Mouse (Mus musculus): ENCODE data around the gene Kmo. TPM values are rescaled to one million over a fixed set of nuclear protein-coding genes. Genes with fewer than 3 reads are reported as not detected.

The Kmo gene
- total RNA-seq (2021): under 1 TPM in 1 of 2 experiments, not detected in 1; 0.38 TPM

- no peak for DNase-seq
Measured at GRCm38 (mm10) chr1:175619814-175620431, at the start of gene Kmo. Gene Kmo, plus strand, starts transcription at chr1:175620381.

- no peak for DNase-seq
Measured at GRCm38 (mm10) chr1:175574129-175574528, 46.1 kb upstream of the Kmo start.

DNA sequence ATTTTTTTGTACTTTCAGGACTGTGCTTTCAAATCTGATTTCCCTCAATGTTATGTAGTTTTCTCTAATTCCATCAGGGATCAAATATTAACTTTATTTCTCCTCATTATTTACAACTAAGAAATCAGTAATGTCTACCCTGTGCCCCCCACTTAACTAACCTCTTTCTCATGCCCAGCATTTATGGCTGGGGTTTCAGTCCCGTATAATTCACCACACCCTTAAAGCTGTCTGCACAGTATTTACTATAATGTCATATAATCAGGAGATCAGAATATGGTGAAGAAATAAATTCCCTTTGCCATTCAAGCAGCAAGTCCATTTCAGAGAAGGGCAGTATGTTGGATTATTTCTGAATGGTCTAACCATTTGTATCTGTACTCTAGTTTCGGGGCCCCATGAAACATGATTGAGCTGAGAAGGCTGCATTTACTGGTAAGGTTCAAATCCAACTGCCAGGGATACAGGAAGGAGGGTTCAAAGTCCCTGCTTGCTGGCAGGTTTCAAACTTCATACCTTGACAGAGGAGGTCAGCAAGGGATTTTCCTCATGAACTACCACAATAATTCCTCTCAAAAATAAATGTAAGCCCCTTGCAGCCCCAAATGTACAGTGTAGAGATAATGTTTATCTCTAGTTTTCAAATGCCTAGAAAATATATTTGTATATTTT lies 41.6 kb upstream of the Kmo start:
- no peak for DNase-seq

DNA sequence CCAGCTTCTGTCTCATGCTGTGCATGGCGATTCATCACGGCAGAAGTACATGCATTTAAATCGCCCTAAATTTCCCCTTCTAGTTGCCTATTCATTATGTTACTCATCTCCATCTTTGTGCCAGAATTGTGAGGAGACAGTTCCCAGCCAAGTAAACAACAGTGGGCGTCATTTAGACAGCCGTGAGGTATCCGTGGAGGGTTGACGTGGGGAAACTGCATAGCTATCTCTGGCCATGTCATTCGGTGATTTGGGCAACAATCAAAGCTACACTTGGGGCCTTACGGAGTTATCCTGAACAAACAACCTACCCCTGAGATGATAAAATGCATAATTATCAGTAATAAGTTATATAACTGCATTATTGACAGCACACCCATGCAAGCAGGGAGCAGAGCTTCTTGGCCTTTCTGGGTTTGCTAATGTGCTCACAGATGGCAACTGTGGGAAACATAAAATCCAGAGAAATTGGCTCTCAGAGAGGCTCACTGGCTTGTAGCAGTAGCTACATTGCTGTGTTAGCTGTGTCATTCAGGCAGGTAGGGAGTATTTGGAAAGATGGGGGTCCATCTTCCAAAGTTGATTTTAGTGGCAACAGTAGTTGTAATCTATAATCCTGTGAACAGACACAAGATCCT lies 40.5 kb upstream of the Kmo start:
- peak; percentile 48 to 58 for DNase-seq

- DNase-seq: no peak
Measured at GRCm38 (mm10) chr1:175580346-175580745, 39.8 kb upstream of the Kmo start.

- no peak for DNase-seq
Measured at GRCm38 (mm10) chr1:175582799-175583198, 37.4 kb upstream of the Kmo start.

GRCm38 (mm10) chr1:175585267-175585666 lies 34.9 kb upstream of the Kmo start:
- DNase-seq: no peak

GRCm38 (mm10) chr1:175586656-175587055 lies 33.5 kb upstream of the Kmo start:
- no peak for DNase-seq

GRCm38 (mm10) chr1:175592832-175593231 lies 27.3 kb upstream of the Kmo start:
- DNase-seq: no peak

DNA sequence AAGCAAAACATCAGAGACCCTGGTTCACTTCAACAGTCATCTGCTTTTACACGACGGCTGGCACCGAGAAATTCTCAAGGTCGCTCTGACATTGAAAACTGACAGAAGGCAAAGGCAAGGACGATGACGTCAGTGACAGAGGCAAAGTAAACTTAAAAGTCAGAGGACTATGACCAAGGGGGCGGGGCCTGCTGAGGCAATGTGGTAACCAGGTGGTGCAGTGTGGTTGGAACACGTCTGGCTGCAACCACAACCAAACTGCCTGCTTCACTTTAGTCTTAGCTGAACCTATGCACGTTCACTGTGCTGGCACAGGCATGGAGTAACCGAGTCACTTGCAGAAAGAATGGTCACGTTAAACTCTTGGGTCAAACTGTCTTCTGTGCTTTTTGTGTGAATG lies 17.9 kb upstream of the Kmo start:
- DNase-seq: no peak

DNA sequence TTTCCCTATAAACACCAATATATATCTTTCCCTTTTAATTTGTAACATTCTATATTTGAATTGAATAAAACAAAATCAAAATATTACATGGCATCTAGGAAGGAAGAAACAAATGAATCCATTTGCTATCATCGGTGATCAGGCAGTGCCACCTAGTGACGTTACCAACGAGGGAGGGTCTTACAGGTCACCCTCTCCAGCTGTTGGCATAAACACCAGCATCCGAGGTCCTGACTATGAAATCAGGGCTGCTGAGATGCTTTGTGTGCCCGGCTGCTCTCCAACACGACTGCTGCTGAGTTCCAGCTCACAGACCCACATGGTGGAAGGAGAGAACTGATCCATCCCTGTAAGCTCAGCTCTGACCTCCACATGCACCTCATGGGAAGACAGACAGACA lies 16.8 kb upstream of the Kmo start:
- DNase-seq: no peak

DNA sequence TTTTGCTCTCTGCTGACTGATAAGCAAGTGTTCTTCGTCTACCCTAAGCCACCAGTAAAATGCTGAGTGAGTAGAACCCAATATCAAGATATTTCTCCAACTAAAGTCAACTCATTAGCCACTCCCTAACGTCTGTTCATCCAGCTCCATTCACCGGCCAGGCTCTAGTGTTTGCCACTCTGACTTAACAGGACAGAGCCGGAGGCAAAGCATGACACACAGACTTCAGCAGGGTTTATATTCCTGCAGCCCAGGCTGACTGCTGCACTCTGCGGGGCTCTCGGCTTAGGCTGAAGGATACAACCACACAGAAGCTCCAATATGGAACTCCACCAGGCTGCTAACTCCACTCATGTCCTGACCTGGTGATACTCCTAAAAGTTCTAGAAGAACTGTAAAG lies 12.9 kb upstream of the Kmo start:
- no peak for DNase-seq

GRCm38 (mm10) chr1:175607838-175608585 lies 12.2 kb upstream of the Kmo start:
- no peak for DNase-seq

DNA sequence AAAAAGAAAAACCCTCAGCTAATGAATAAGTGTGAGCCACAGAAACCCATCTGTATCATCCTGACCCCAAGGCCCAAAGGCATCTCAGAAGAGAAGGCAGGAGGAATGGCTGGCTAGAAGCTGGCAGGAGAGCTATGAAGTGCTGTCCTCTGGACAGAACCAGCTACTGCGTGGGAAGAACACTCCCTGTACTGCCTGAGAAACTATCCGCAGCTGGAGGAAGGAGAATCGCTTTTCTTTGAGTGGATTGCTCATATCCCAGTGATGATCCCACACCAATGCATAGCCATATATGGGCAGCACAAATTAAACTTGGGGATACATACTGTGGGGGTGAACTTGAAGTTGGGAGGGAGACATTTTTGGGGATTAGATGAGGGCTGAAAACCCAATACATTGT lies 11.5 kb upstream of the Kmo start:
- no peak for DNase-seq

DNA sequence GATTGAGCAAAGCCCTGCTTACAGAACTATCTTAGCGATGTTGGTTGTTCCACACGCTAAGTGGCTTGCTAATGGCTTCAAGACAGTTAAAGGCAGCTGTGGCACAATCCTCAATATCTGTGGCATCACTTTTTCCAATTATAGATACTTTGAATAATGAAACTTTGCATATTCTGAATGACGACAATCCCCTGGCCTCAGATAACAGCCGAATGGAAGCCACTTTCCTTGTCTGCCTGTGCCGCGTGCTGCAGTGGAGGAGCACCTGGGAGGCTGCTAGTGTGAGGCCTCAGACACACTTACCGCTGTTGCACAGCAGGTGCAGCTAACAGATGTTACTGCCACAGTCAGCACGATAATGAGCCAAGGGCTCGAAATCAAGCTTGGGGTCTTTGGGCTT lies 5.2 kb upstream of the Kmo start:
- no peak for DNase-seq

- DNase-seq: no peak
Measured at GRCm38 (mm10) chr1:175623656-175624055, 3.5 kb downstream of the Kmo start.

GRCm38 (mm10) chr1:175625257-175625879 lies 5.2 kb downstream of the Kmo start, which contains the start of gene Fh1:
Gene Fh1, minus strand, starts transcription at chr1:175625635.
- DNase-seq: peak; percentile 95 to 96

GRCm38 (mm10) chr1:175625990-175626692 lies 6.0 kb downstream of the Kmo start:
- no peak for DNase-seq

DNA sequence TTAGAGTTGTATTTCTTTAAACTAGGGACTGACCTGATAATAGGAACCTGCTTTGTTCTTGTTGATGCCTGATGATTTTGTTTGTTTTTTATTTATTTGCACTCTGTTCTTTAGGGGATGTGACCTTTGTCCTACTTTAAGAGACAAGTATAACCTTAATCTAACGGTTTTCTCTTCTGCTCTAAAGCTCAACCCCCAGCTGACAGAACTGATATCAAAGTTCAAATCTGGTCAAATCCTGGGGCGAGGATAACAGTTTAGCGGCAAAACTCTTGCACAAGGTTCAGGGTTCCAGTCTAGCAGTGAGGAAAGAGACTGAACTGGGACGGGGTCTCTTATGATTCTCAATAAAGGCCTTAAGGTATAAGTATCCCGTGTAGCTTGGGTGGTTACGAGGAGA lies 9.1 kb downstream of the Kmo start:
- DNase-seq: no peak

DNA sequence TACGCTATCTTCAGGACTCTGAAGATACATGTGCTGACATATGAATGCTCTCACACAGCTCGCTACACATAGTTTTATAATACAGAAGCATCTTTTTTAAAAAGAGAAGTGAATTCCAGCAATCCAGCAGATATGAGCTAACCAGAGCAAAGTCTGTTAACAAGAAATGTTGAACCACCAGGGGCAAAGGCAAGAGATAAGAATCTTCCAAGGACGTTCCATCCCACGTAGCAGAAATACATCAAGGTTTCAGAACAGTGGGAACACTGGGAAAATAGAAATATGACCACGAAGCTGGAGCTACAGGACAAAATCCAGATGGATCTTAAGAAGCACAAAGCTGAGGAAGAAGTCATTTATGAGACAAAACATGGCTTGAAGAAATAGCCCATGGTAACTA lies 10.2 kb downstream of the Kmo start:
- DNase-seq: no peak

DNA sequence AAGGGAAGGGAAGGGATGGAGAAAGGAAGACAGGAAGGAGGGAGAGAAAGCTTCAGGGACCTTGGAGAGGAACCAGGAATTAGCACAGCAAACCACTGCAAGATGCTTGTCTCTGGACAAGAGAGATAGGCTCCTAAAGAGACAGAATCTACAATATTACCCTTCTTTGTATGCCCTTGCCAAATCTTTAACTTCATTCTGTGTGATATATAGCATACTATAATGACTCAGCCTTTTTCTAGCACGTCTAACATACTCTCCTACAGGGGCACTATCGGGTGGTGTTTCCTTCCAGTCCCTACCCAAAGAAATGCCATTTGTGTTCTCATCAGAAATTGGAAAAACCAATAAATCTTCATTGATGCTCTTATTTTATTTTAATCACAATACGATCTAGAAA lies 10.9 kb downstream of the Kmo start:
- DNase-seq: no peak

DNA sequence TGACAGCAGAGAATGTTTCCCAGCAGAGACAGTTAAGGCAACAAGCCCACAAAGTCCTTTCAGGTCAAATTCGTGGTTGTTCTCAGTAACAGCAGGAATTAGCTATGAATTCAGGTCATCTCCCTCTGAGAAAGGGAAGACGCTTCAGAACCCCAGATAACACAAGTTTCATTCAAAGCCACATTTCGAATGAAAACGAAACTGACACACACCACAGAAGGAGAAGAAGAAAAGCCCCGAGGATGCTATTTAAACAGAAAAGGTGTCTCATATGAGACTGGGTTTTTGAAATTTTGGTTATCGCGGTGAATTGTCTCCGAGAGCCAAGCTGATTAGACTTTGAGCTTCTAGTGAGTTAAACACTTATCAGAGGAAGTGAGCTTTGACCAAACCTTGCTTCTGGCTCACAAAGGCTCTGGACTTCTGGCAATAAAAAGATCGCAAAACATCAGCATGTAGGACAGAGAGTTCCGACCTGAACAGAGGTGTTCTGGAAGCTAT lies 11.6 kb downstream of the Kmo start:
- no peak for DNase-seq
